Mouse (Mus musculus) heart, postnatal 0 days (tissue): ENCODE results near the gene Rundc1. TPM values are rescaled to one million over a fixed set of nuclear protein-coding genes. Genes with fewer than 3 reads are reported as not detected.

ENCODE experiments used
- ATAC-seq: fragments of 200-750 bp; cut with Nextera tagmentation; 2 replicates; pipeline ENCODE4 v1.8.0; 2017; ENCODE audit warnings: low read depth, moderate number of reproducible peaks, moderate library complexity; ENCODE audit not compliant: insufficient read depth
- DNase-seq: peaks from one replicate; pipeline ENCODE4 v3.0.0-alpha.2; 2016; ENCODE audit warnings: low spot score
- H3K27ac ChIP-seq: fragments of 300-500 bp; sonication (generic); 2 replicates; pipeline ENCODE4 v1.5.1; 2014; ENCODE audit warnings: low read depth, mild to moderate bottlenecking
- H3K27me3 ChIP-seq: fragments of 300-500 bp; sonication (generic); 2 replicates; pipeline ENCODE4 v1.6.1; 2014; ENCODE audit warnings: low read length, mixed read lengths; ENCODE audit not compliant: control insufficient read depth, insufficient read depth
- H3K36me3 ChIP-seq: fragments of 300-500 bp; sonication (generic); replicated peaks from 2 replicates; pipeline ENCODE4 v1.6.1; 2014; ENCODE audit warnings: low read length, mixed read lengths; ENCODE audit not compliant: control insufficient read depth, insufficient read depth
- H3K4me1 ChIP-seq: fragments of 300-500 bp; sonication (generic); 2 replicates; pipeline ENCODE4 v1.6.1; 2014; ENCODE audit warnings: antibody characterized with exemption; ENCODE audit not compliant: control insufficient read depth, insufficient read depth
- H3K4me2 ChIP-seq: fragments of 300-500 bp; sonication (generic); 2 replicates; pipeline ENCODE4 v1.6.1; 2014; ENCODE audit warnings: low read depth, mild to moderate bottlenecking, low read length, moderate library complexity
- H3K4me3 ChIP-seq: fragments of 300-500 bp; sonication (generic); 2 replicates; pipeline ENCODE4 v1.5.1; 2014; ENCODE audit warnings: low read depth, low read length
- H3K9ac ChIP-seq: fragments of 300-500 bp; sonication (generic); replicated peaks from 2 replicates; pipeline ENCODE4 v1.6.1; 2014; ENCODE audit warnings: low read depth, low read length, mixed read lengths
- H3K9me3 ChIP-seq: fragments of 300-500 bp; sonication (generic); replicated peaks from 2 replicates; pipeline ENCODE4 v1.6.1; 2016; ENCODE audit warnings: low read length; ENCODE audit not compliant: control insufficient read depth
- CTCF ChIP-seq: IDR thresholded peaks from 2 replicates; pipeline ENCODE4 v1.5.1; 2016; ENCODE audit warnings: antibody characterized with exemption, control low read depth, low read depth
- EP300 ChIP-seq: IDR thresholded peaks from 2 replicates; pipeline ENCODE4 v1.6.1; 2016; ENCODE audit warnings: antibody characterized with exemption, low read depth
- WGBS: fragments of 180-500 bp; shearing (Covaris S2); extraction: QIAGEN DNeasy Blood & Tissue Kit; methylation state at CpG from one replicate; pipeline ENCODE4 v1.1.7; 2014; 5-methylcytosine and 5-hydroxymethylcytosine counted together
- polyA plus RNA-seq: library from polyadenylated mRNA; unstranded; fragments of >200 nt; fragmentation: Nextera tagmentation; extraction: Ambion mirVana; gene quantifications from 2 replicates; pipeline ENCODE4 v1.2.1, GENCODE M21; 2015
- total RNA-seq: library from RNA; depleted of rRNA; stranded (reverse); fragments of >200 nt; gene quantifications from 2 replicates; pipeline ENCODE4 v1.2.3, GENCODE M21; 2014; ENCODE audit warnings: low replicate concordance

Gene Rundc1
- total and polyA plus RNA-seq, 2 experiments from 2014 or later, result 7.5 to 11.7 TPM

GRCm38 (mm10) chr11:101467477-101468262 lies 42.8 kb downstream of the Rundc1 start:
- DNase-seq (peak; percentile 73), ATAC-seq (peak; percentile 69)
- 2% methylated on average over 48 of the region's 54 CpGs for WGBS
- Histone ChIP-seq H3K27me3 (no peaks in the 10 kb centered on the region), H3K27ac (no peak overlapping the region), H3K9me3 (no peaks in the 10 kb centered on the region), H3K9ac (peak overlapping the region; percentile 54), H3K4me1 (0 out of 2 replicates have a peak, but pooled peaks cover 6% of the 10 kb centered on the region), H3K4me2 (peak overlapping the region; percentile 86), H3K36me3 (peaks cover 2% of the 10 kb centered on the region; the same call in 1 of the 2 replicates), H3K4me3 (peak overlapping the region; percentile 65)
- TF ChIP-seq CTCF (peak; percentile 54), EP300 (no peak)

GRCm38 (mm10) chr11:101468263-101468688 lies 43.4 kb downstream of the Rundc1 start:
- WGBS, result 0% methylated on average over 24 of the region's 31 CpGs
- Histone ChIP-seq H3K36me3 (no peaks in the 10 kb centered on the region), H3K9ac (peak overlapping the region; percentile 54), H3K27ac (no peak overlapping the region), H3K27me3 (no peaks in the 10 kb centered on the region), H3K4me3 (peak overlapping the region; percentile 65), H3K4me2 (peak overlapping the region; percentile 86), H3K9me3 (no peaks in the 10 kb centered on the region), H3K4me1 (0 out of 2 replicates have a peak, but pooled peaks cover 6% of the 10 kb centered on the region)
- TF ChIP-seq EP300 (no peak), CTCF (no peak)
- DNase-seq (no peak), ATAC-seq (no peak)

GRCm38 (mm10) chr11:101468731-101469130 lies 43.8 kb downstream of the Rundc1 start:
- H3K27me3 ChIP-seq, result no peaks in the 10 kb centered on the region
- no peak overlapping the region for H3K27ac ChIP-seq
- TF ChIP-seq EP300 (no peak), CTCF (no peak)
- 12% methylated on average over 13 of the region's 13 CpGs for WGBS
- no peaks in the 10 kb centered on the region for H3K9me3 ChIP-seq
- H3K4me3 ChIP-seq, result peak overlapping the region; percentile 65
- DNase-seq (no peak), ATAC-seq (no peak)
- no peaks in the 10 kb centered on the region for H3K36me3 ChIP-seq
- peak overlapping the region; percentile 54 for H3K9ac ChIP-seq
- H3K4me2 ChIP-seq, result peak overlapping the region; percentile 86
- 0 out of 2 replicates have a peak, but pooled peaks cover 6% of the 10 kb centered on the region for H3K4me1 ChIP-seq

GRCm38 (mm10) chr11:101469155-101469554 lies 44.3 kb downstream of the Rundc1 start:
- Histone ChIP-seq H3K4me2 (peak overlapping the region; percentile 86; the same call in 1 of the 2 replicates), H3K9ac (no peak overlapping the region), H3K27me3 (no peaks in the 10 kb centered on the region), H3K4me3 (no peak overlapping the region), H3K36me3 (no peaks in the 10 kb centered on the region), H3K9me3 (no peaks in the 10 kb centered on the region), H3K4me1 (0 out of 2 replicates have a peak, but pooled peaks cover 6% of the 10 kb centered on the region), H3K27ac (no peak overlapping the region)
- TF ChIP-seq EP300 (no peak), CTCF (no peak)
- ATAC-seq (no peak), DNase-seq (no peak)
- WGBS, result 51% methylated on average over 4 of the region's 4 CpGs

- H3K4me1 ChIP-seq, result 0 out of 2 replicates have a peak, but pooled peaks cover 6% of the 10 kb centered on the region
- no peak overlapping the region for H3K9ac ChIP-seq
- no peaks in the 10 kb centered on the region for H3K27me3 ChIP-seq
Observed at GRCm38 (mm10) chr11:101470206-101470605, 45.3 kb downstream of the Rundc1 start.

More at GRCm38 (mm10) chr11:101470206-101470605, 45.3 kb downstream of the Rundc1 start:
- WGBS, result 34% methylated on average over 7 of the region's 7 CpGs
- DNase-seq, result no peak
- H3K4me3 ChIP-seq, result no peak overlapping the region
- no peak overlapping the region for H3K27ac ChIP-seq
- no peaks in the 10 kb centered on the region for H3K36me3 ChIP-seq
- H3K9me3 ChIP-seq, result no peaks in the 10 kb centered on the region
- no peak overlapping the region for H3K4me2 ChIP-seq
- ATAC-seq, result no peak
- no peak for TF ChIP-seq CTCF
- TF ChIP-seq EP300, result no peak
